Mouse (Mus musculus) intestine, embryonic 14.5 days (tissue): ENCODE data around the gene Tmem11. TPM values are rescaled to one million over a fixed set of nuclear protein-coding genes. Genes with fewer than 3 reads are reported as not detected.
"Not testable (repeated sequence)": the region's sequence is repeated elsewhere in the genome, so short reads cannot be mapped to it uniquely, and the experiment has no call there.

Experiments used
- ATAC-seq: fragments of 200-750 bp; cut with Nextera tagmentation; replicated peaks from 2 replicates; pipeline ENCODE4 v1.8.0; 2017; ENCODE audit warnings: low read depth, moderate number of reproducible peaks, moderate TSS enrichment, moderate library complexity; ENCODE audit not compliant: low FRiP score, low TSS enrichment
- DNase-seq: peaks from one replicate; pipeline ENCODE4 v3.0.0-alpha.2; 2018; ENCODE audit warnings: low spot score
- H3K27ac ChIP-seq: fragments of 300-500 bp; sonication (generic); 2 replicates; pipeline ENCODE4 v1.5.1; 2014; ENCODE audit warnings: low read depth, mild to moderate bottlenecking, control low read depth
- H3K27me3 ChIP-seq: fragments of 300-500 bp; sonication (generic); replicated peaks from 2 replicates; pipeline ENCODE4 v1.6.1; 2014; ENCODE audit warnings: low read length, control low read depth; ENCODE audit not compliant: control insufficient read depth, insufficient read depth
- H3K36me3 ChIP-seq: fragments of 300-500 bp; sonication (generic); 2 replicates; pipeline ENCODE4 v1.6.1; 2014; ENCODE audit warnings: low read length, control low read depth; ENCODE audit not compliant: control insufficient read depth, insufficient read depth
- H3K4me1 ChIP-seq: fragments of 300-500 bp; sonication (generic); replicated peaks from 2 replicates; pipeline ENCODE4 v1.6.1; 2014; ENCODE audit warnings: low read length, control low read depth, mixed read lengths; ENCODE audit not compliant: control insufficient read depth, insufficient read depth
- H3K4me2 ChIP-seq: fragments of 300-500 bp; sonication (generic); 2 replicates; pipeline ENCODE4 v1.6.1; 2014; ENCODE audit warnings: low read length
- H3K4me3 ChIP-seq: fragments of 300-500 bp; sonication (generic); 2 replicates; pipeline ENCODE4 v1.5.1; 2014; ENCODE audit warnings: low read depth, low read length, control low read depth, mixed read lengths
- H3K9ac ChIP-seq: fragments of 300-500 bp; sonication (generic); 2 replicates; pipeline ENCODE4 v1.6.1; 2014; ENCODE audit warnings: mild to moderate bottlenecking, low read length
- H3K9me3 ChIP-seq: fragments of 300-500 bp; sonication (generic); 2 replicates; pipeline ENCODE4 v1.6.1; 2016; ENCODE audit warnings: low read length, control low read depth; ENCODE audit not compliant: control insufficient read depth
- WGBS: fragments of 180-500 bp; shearing (Covaris S2); extraction: QIAGEN DNeasy Blood & Tissue Kit; methylation state at CpG from one replicate; pipeline ENCODE4 v1.1.7; 2014; 5-methylcytosine and 5-hydroxymethylcytosine counted together
- polyA plus RNA-seq: library from polyadenylated mRNA; unstranded; fragments of >200 nt; fragmentation: Nextera tagmentation; extraction: Ambion mirVana; gene quantifications from 2 replicates; pipeline ENCODE4 v1.2.1, GENCODE M21; 2014

Tmem11 gene
- polyA plus RNA-seq, 1 experiment from 2014 or later: 73.9 TPM

DNA sequence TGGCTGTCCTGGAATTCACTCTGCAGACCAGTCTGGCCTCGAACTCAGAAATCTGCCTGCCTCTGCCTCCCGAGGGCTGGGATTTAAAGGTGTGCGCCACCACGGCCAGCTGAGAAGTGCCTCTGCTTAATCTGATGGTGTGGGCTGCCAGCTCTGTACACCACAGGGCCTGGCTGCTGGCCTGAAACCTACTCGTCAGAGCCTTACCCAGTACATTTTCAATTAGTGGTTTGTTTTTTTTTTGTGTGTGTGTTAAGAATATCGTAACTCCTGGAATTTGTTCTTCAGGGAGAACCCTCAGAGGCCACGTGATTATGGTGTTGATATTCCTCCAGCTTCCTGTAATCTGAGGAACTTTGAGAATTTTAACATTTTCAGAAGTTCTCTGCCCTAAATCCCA, 22.9 kb upstream of the Tmem11 start:
- Histone ChIP-seq H3K9me3 (no peaks in the 10 kb centered on the region), H3K27me3 (no peaks in the 10 kb centered on the region), H3K4me2 (no peak overlapping the region), H3K4me1 (no peaks in the 10 kb centered on the region), H3K4me3 (no peak overlapping the region), H3K36me3 (peaks cover 29% of the 10 kb centered on the region), H3K9ac (no peak overlapping the region), H3K27ac (no peak overlapping the region)
- WGBS: 85% methylated on average over 7 of the region's 7 CpGs
- no peak for ATAC-seq
- no peak for DNase-seq

DNA sequence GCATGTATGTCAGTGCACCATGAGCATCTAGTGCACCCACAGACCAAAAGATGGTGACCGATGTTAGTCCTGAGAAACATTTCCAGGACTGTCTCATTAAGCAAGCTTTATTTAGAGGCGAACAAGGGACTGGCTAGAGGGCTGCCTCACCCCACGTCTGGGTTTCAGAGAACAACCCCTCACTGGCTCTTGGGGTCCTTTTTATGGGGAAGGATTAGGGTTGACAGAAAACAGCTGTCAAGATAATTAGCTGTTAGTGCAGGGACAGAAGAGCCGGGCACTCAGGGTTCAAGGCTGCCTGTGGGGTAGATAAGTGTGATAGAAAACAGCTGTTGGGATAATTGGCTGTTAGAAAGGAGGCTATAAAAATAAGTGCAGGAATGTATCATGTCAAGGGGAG, 16.8 kb upstream of the Tmem11 start:
- H3K27ac ChIP-seq: no peak overlapping the region

GRCm38 (mm10) chr11:60890744-60891143, 11.7 kb upstream of the Tmem11 start:
- DNase-seq (no peak), ATAC-seq (no peak)
- no peak overlapping the region for H3K9ac ChIP-seq
- WGBS: 40% methylated on average over 3 of the region's 3 CpGs
- no peak overlapping the region for H3K4me3 ChIP-seq
- H3K4me1 ChIP-seq: peaks cover 3% of the 10 kb centered on the region; the same call in 1 of the 2 replicates
- H3K9me3 ChIP-seq: no peaks in the 10 kb centered on the region
- H3K27me3 ChIP-seq: no peaks in the 10 kb centered on the region
- no peak overlapping the region for H3K4me2 ChIP-seq
- H3K36me3 ChIP-seq: no peaks in the 10 kb centered on the region
- no peak overlapping the region for H3K27ac ChIP-seq

More for the DNA sequence above, 16.8 kb upstream of the Tmem11 start:
- no peak; the same call in 1 of the 2 replicates for ATAC-seq
- Histone ChIP-seq H3K9ac (no peak overlapping the region), H3K27me3 (no peaks in the 10 kb centered on the region), H3K9me3 (no peaks in the 10 kb centered on the region), H3K4me3 (no peak overlapping the region), H3K4me2 (no peak overlapping the region), H3K36me3 (no peaks in the 10 kb centered on the region), H3K4me1 (peaks cover 9% of the 10 kb centered on the region; the same call in 1 of the 2 replicates)
- no peak for DNase-seq
- 10% methylated on average over 4 of the region's 4 CpGs for WGBS

DNA sequence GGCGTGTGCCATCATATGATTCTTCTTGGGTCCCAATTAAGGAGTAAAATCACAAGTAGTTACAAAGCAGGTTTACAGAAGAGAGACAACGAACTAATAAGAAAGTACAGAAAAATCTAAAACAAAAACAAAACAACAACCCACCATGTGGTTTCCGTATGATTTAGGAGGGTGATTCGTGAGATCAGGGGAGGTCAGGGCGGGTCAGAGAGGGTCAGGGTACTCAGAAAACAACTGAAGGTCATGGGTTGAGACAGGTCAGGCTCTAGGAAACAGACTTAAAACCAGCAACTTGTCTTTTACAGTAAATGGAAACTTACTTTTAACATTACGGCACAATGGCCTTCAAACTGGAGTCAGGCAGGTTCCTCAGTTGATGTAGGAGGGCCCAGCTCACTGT, 11.2 kb upstream of the Tmem11 start:
- no peak for DNase-seq
- Histone ChIP-seq H3K4me2 (no peak overlapping the region), H3K36me3 (no peaks in the 10 kb centered on the region), H3K27ac (no peak overlapping the region), H3K4me1 (no peaks in the 10 kb centered on the region), H3K27me3 (no peaks in the 10 kb centered on the region), H3K9ac (no peak overlapping the region), H3K9me3 (no peaks in the 10 kb centered on the region), H3K4me3 (no peak overlapping the region)
- no peak for ATAC-seq
- WGBS: 60% methylated on average over 6 of the region's 6 CpGs

DNA sequence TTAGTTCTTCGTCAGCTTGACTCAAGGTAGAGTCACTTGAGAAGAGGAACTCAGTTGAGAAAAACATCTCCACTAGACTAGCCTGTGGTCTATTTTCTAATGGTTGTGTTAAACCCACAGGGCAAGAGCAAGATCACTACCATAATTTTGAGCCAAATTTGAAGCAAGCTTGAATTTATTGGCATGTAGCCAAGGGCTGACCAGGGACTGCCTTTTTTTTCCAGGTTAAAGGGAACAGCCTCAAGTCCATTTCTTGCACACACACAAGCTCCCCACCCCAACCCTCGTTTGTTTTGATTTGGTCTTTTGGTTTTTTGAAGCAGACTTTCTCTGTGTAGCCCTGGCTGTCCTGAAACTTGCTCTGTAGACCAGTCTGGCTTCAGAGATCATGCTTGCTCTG, 10.8 kb upstream of the Tmem11 start:
- no peak for ATAC-seq
- no peak overlapping the region for H3K9ac ChIP-seq
- no peaks in the 10 kb centered on the region for H3K27me3 ChIP-seq
- no peak for DNase-seq
- no peaks in the 10 kb centered on the region for H3K36me3 ChIP-seq
- H3K4me1 ChIP-seq: no peaks in the 10 kb centered on the region
- no peaks in the 10 kb centered on the region for H3K9me3 ChIP-seq
- H3K27ac ChIP-seq: no peak overlapping the region
- WGBS: 59% methylated on average over 2 of the region's 2 CpGs
- H3K4me3 ChIP-seq: no peak overlapping the region
- H3K4me2 ChIP-seq: no peak overlapping the region

GRCm38 (mm10) chr11:60886986-60887385, 7.9 kb upstream of the Tmem11 start:
- 95% methylated on average over 2 of the region's 3 CpGs for WGBS
- not testable (repeated sequence) for H3K4me3 ChIP-seq, H3K4me1 ChIP-seq, H3K36me3 ChIP-seq, H3K4me2 ChIP-seq, DNase-seq, ATAC-seq, H3K27ac ChIP-seq, H3K9ac ChIP-seq, H3K9me3 ChIP-seq, H3K27me3 ChIP-seq

GRCm38 (mm10) chr11:60882386-60882785, 3.3 kb upstream of the Tmem11 start:
- H3K9me3 ChIP-seq: no peaks in the 10 kb centered on the region
- H3K4me2 ChIP-seq: no peak overlapping the region
- no peak overlapping the region for H3K4me3 ChIP-seq
- H3K9ac ChIP-seq: no peak overlapping the region
- DNase-seq: no peak
- WGBS: 71% methylated on average over 3 of the region's 3 CpGs
- no peak overlapping the region for H3K27ac ChIP-seq
- H3K27me3 ChIP-seq: no peaks in the 10 kb centered on the region
- H3K4me1 ChIP-seq: peaks cover 3% of the 10 kb centered on the region; the same call in 1 of the 2 replicates
- no peaks in the 10 kb centered on the region for H3K36me3 ChIP-seq
- ATAC-seq: no peak

GRCm38 (mm10) chr11:60880559-60880958, 1.5 kb upstream of the Tmem11 start:
- Histone ChIP-seq H3K4me3 (no peak overlapping the region), H3K27me3 (no peaks in the 10 kb centered on the region), H3K9me3 (no peaks in the 10 kb centered on the region), H3K36me3 (no peaks in the 10 kb centered on the region), H3K9ac (no peak overlapping the region), H3K27ac (no peak overlapping the region), H3K4me2 (no peak overlapping the region), H3K4me1 (peaks cover 17% of the 10 kb centered on the region)
- DNase-seq: no peak
- 95% methylated on average over 4 of the region's 4 CpGs for WGBS
- no peak for ATAC-seq

GRCm38 (mm10) chr11:60879423-60879822, 351 bp upstream of the Tmem11 start:
- H3K9me3 ChIP-seq: no peaks in the 10 kb centered on the region
- under 1% methylated on average over 11 of the region's 11 CpGs for WGBS
- peak overlapping the region; percentile 96 for H3K27ac ChIP-seq
- peaks cover 3% of the 10 kb centered on the region; the same call in 1 of the 2 replicates for H3K36me3 ChIP-seq
- H3K27me3 ChIP-seq: no peaks in the 10 kb centered on the region
- peak overlapping the region; percentile 76 for H3K4me2 ChIP-seq
- ATAC-seq (peak; percentile 17; the same call in 1 of the 2 replicates), DNase-seq (no peak)
- H3K4me3 ChIP-seq: peak overlapping the region; percentile 79
- H3K9ac ChIP-seq: peak overlapping the region; percentile 88
- H3K4me1 ChIP-seq: peaks cover 28% of the 10 kb centered on the region
